Mouse (Mus musculus) megakaryocyte progenitor cell, adult 5-6 weeks (primary cell): Measurements from ENCODE around the gene Cyp2d9. TPM values are rescaled to one million over a fixed set of nuclear protein-coding genes. Genes with fewer than 3 reads are reported as not detected.
"Not testable (repeated sequence)": the region's sequence is repeated elsewhere in the genome, so short reads cannot be mapped to it uniquely, and the experiment has no call there.

Source experiments
- ATAC-seq: replicated peaks from 2 replicates; pipeline ENCODE4 v1.8.0; 2016; ENCODE audit warnings: mild to moderate bottlenecking, moderate TSS enrichment, inconsistent platforms; ENCODE audit not compliant: poor library complexity
- total RNA-seq, 2 experiments: library from RNA; stranded (forward) in 1 of 2; stranded (reverse) in 1 of 2; fragments of 157-497, 149-512 nt in 1 of 2; fragments of 200-1000 nt in 1 of 2; gene quantifications; 2 replicates each; pipeline versions ENCODE4 v1.2.3 to v1.2.4; 2015 to 2017

Cyp2d9 gene
- total RNA-seq, 2 experiments from 2014 or later, result not detected

DNA sequence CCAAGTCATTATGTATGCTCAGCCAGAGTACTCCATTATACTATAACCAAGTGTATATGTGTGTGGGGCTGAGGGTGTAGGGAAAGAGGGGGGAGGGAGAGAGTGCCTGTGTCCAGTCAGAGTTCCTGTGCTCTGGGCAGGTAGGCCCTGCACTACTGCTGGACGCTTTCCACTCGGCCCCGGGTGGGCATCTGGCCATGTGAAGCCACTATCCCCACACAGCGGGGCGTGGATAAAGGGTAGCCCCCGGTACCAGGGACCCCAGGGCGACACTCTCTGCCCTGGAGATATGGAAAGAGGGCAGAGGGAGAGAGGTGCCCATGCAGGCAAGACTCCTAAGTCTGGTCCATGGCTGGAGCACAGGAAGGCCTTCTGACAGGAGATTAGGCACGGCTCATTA lies 12.0 kb downstream of the Cyp2d9 start:
- ATAC-seq, result no peak

DNA sequence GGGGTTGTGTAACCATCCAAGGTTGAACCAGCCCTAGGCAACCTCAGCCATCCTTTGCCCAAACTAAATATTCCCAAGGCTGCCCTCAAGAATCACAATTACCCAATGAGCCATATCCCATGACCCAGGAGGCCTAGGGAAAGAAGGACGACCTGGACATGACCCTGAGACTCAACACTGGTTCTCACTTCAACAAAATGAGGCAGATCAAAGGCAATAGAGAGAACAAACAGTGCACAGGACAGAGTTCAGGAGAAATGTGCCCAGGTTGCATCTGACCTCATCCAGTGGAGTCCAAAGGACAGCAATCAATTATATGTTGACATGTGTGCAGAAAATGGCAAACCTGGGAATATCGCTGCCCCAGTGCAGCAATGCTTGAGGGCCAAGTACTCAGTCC lies 16.8 kb downstream of the Cyp2d9 start:
- not testable (repeated sequence) for ATAC-seq

DNA sequence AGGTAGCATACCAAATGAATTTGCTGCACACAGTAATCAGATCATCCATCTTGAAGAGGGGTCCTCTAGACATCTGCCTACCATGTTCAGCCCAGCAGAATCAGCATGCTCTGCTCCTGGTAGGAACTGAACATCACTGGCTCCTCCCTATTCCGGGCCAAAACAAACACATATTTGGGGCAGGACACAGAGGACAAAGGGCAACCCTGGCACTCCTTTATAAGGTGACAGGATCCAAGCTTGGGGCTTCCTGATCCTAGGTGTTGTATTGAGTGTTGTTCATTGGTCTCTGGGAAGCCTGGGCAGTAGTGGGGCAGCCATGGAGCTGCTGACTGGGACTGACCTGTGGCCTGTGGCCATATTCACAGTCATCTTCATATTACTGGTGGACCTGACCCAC lies 18.9 kb downstream of the Cyp2d9 start:
- ATAC-seq, result not testable (repeated sequence)

DNA sequence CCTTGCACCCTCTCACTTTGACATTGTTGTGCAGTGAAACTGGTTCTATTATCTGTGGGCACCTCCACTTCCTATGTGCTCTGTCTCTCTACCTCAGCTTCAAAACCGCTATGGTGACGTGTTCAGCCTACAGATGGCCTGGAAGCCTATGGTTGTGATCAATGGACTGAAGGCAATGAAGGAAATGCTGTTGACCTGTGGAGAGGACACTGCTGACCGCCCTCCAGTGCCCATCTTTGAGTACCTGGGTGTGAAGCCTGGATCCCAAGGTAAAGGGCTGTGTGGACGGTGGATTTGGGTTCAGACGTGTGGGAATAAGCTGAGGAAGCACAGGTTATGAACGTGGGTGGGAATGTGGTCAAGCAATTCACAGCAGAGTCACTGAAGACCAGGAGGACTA lies 20.3 kb downstream of the Cyp2d9 start:
- not testable (repeated sequence) for ATAC-seq

DNA sequence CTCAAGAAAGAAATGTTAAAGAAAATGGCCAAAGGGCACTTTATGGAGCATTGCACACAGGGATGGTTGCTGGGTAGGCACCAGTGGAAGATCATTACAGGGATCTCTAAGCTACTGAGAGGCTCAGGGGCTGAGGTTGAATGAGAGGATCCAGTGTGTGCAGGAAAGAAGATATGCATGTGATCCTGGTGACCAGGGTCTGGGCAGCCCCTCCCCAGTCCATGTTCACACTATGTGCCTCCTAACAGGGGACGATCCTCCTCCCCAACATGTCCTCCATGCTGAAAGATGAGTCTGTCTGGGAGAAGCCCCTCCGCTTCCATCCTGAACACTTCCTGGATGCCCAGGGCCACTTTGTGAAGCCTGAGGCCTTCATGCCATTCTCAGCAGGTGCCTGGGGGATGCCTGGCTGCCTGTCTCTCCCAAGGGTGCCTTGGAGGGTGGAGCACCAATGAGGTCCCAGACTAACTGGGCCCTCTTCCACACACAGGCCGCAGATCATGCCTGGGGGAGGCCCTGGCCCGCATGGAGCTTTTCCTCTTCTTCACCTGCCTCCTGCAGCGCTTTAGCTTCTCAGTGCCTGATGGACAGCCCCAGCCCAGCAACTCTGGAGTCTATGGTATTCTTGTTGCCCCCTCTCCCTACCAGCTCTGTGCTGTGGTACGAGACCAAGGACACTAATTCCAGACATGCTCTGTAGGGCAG lies 23.0 kb downstream of the Cyp2d9 start:
- not testable (repeated sequence) for ATAC-seq

DNA sequence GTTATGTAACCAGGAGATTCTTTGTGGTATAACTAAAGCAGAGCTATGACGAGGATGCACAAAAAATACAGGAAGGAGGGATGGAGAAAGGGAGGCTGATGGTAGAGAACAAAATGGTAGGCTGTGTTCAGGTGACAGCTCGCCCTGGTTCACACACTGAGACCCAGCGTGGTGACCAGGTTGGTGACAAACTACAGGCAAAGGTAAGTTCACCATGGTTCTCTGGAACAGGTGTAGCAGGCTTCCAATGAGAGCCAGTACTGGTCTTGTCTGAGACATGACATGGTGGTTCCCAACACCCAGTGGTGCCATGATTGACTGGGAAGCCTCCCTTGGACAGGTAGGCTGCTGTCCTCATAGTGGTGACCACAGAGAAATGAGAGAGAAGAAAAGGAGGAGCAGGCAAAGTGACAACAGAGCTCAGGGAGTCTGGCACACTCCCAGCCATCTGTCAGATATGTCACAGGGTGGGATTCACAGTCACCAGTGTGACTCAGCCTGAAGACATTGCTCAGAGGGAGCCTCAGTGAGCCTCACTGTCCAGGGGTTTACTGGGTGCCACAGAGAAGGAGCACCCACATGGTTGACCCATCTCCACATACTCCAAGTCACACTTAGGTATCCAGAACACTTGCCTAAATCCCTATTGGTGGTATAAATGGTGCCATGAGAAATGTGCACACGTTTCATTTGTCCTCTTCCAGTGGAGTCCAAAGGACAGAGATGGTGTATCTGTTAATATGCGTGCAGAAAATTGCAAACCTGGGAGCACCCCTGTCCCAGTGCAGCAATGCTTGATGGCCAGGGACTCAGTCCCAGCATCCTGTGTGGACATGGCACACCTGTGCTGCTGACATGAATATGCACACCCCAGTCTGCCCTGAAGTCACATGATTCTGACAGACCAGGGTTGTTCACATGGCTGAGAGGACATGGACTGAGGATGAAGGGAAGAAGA lies 24.1 kb downstream of the Cyp2d9 start:
- no peak for ATAC-seq

DNA sequence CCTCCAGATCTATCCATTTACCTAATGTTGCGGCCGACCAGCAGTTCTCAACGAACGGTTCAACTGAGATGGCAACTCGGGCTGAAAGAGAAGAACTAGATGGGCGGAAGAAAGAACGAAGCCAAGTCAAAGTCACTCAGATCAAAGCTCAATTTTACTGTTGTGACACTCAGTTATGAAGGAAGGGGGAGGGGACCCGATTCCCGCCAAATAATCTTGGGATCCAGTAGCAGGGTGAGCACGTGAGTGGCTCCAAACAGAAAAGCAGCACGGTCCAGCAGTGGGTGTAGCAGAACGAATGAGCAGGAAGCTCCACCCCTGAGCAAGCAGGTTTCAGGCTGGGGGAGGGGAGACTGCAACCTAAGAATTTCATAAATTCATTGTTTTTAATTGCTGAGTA lies 26.0 kb downstream of the Cyp2d9 start:
- ATAC-seq, result not testable (repeated sequence)

DNA sequence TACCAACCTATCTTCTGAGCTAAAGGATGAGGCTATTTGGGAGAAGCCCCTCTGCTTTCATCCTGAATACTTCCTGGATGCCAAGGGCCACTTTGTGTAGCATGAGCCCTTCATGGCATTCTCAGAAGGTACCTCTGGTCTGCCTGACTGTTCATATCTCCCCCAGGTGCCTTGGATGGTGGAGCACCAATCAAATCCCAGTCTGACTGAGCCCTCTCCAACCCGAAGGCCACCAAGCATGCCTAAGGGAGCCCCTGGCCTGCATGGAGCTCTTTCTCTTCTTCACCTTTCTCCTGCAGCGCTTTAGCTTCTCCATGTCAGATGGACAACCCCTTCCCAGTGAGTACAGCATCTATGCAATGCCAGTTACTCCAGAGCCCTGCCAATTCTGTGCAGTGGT lies 31.5 kb downstream of the Cyp2d9 start:
- no peak for ATAC-seq

DNA sequence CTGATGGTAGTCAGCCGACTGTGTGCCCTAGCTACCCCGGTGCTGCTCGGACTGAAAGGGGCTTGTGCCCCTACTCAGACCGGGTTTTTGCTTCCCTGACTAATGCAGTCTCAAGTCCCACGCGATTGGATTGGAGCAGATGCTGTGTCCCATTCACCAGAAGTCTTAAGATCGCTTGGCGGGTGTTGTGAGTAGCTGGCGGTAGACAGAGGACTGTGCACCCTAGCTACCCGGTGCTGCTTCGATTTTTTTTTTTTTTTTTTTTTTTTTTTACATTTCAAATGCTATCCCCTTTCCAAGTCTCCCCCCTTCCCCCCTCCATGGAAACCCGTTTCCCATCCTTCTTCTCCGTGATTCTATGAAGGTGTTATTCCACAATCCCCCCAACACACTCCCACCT lies 61.0 kb downstream of the Cyp2d9 start:
- ATAC-seq, result not testable (repeated sequence)

Other genes starting within 250 kb of the Cyp2d9 start
- 0.10 and 0.12 TPM in 2 replicates for gene Shisa8, start 220.6 kb upstream of the Cyp2d9 start, total RNA-seq (2015)
- gene Shisa8, start 220.6 kb upstream of the Cyp2d9 start, total RNA-seq (2017), result 0.27 and 3.2 TPM in 2 replicates
- 2.1 and 2.4 TPM in 2 replicates for gene Tnfrsf13c, start 209.1 kb upstream of the Cyp2d9 start, total RNA-seq (2015)
- gene Tnfrsf13c, start 209.1 kb upstream of the Cyp2d9 start, total RNA-seq (2017), result 0.34 and 0.92 TPM in 2 replicates
- 32.9 and 42.6 TPM in 2 replicates for gene Cenpm, start 188.7 kb upstream of the Cyp2d9 start, total RNA-seq (2015)
- 16.5 and 24.9 TPM in 2 replicates for gene Cenpm, start 188.7 kb upstream of the Cyp2d9 start, total RNA-seq (2017)
- gene 1500009C09Rik, start 181.0 kb upstream of the Cyp2d9 start, total RNA-seq (2015), result not detected in 2 replicates
- not detected in 2 replicates for gene 1500009C09Rik, start 181.0 kb upstream of the Cyp2d9 start, total RNA-seq (2017)
- gene Sept3, start 158.5 kb upstream of the Cyp2d9 start, total RNA-seq (2015), result 0.07 TPM in 1 of 2 replicates, not detected in the other
- 0.08 TPM in 1 of 2 replicates, not detected in the other for gene Sept3, start 158.5 kb upstream of the Cyp2d9 start, total RNA-seq (2017)
- gene Wbp2nl, start 134.5 kb upstream of the Cyp2d9 start, total RNA-seq (2015), result 0.17 TPM in 1 of 2 replicates, not detected in the other
- gene Wbp2nl, start 134.5 kb upstream of the Cyp2d9 start, total RNA-seq (2017), result not detected in 2 replicates
- gene Naga, start 94.5 kb upstream of the Cyp2d9 start, total RNA-seq (2015), result 39.9 and 43.8 TPM in 2 replicates
- gene Naga, start 94.5 kb upstream of the Cyp2d9 start, total RNA-seq (2017), result 37.1 and 37.3 TPM in 2 replicates
- 2.0 and 3.5 TPM in 2 replicates for gene Pheta2, start 94.5 kb upstream of the Cyp2d9 start, total RNA-seq (2015)
- 5.2 and 7.4 TPM in 2 replicates for gene Pheta2, start 94.5 kb upstream of the Cyp2d9 start, total RNA-seq (2017)
- 155 and 168 TPM in 2 replicates for gene Smdt1, start 94.5 kb upstream of the Cyp2d9 start, total RNA-seq (2015)
- 94.0 and 121 TPM in 2 replicates for gene Smdt1, start 94.5 kb upstream of the Cyp2d9 start, total RNA-seq (2017)
- gene Ndufa6, start 79.1 kb upstream of the Cyp2d9 start, total RNA-seq (2015), result 244 and 269 TPM in 2 replicates
- 136 and 168 TPM in 2 replicates for gene Ndufa6, start 79.1 kb upstream of the Cyp2d9 start, total RNA-seq (2017)
- gene Cyp2d22, start 53.2 kb upstream of the Cyp2d9 start, total RNA-seq (2015), result 1.7 TPM in 1 of 2 replicates, not detected in the other
- gene Cyp2d22, start 53.2 kb upstream of the Cyp2d9 start, total RNA-seq (2017), result 0.03 TPM in 1 of 2 replicates, not detected in the other
- not detected in 2 replicates for gene Cyp2d11, start 39.4 kb upstream of the Cyp2d9 start, total RNA-seq (2015)
- not detected in 2 replicates for gene Cyp2d11, start 39.4 kb upstream of the Cyp2d9 start, total RNA-seq (2017)
- not detected in 2 replicates for gene Cyp2d10, start 26.2 kb upstream of the Cyp2d9 start, total RNA-seq (2015)
- gene Cyp2d10, start 26.2 kb upstream of the Cyp2d9 start, total RNA-seq (2017), result not detected in 2 replicates
- gene Cyp2d12, start 121.6 kb downstream of the Cyp2d9 start, total RNA-seq (2015), result not detected in 2 replicates
- gene Cyp2d12, start 121.6 kb downstream of the Cyp2d9 start, total RNA-seq (2017), result not detected in 2 replicates
- not detected in 2 replicates for gene Cyp2d34, start 187.5 kb downstream of the Cyp2d9 start, total RNA-seq (2015)
- gene Cyp2d34, start 187.5 kb downstream of the Cyp2d9 start, total RNA-seq (2017), result not detected in 2 replicates